Mouse (Mus musculus) limb, embryonic 13.5 days (tissue): ENCODE measurements at regions not wholly inside any gene's neighbourhood (a gene's known extent, or its start where the extent isn't known, plus 50 kb on each side); places are given as distances from the start of the nearest gene placed in this dataset.
A peak's percentile ranks its signal among the peaks of the same experiment; 100 is the strongest.
"Not testable (repeated sequence)": the region's sequence is repeated elsewhere in the genome, so short reads cannot be mapped to it uniquely, and the experiment has no call there.

ENCODE experiments used
- ATAC-seq: fragments of 200-750 bp; cut with Nextera tagmentation; 2 replicates; pipeline ENCODE4 v1.8.0; 2017; ENCODE audit warnings: low read depth, moderate number of reproducible peaks, moderate TSS enrichment; ENCODE audit not compliant: low FRiP score
- H3K27ac ChIP-seq: fragments of 300-500 bp; sonication (generic); 2 replicates; pipeline ENCODE4 v1.5.1; 2015; ENCODE audit warnings: inconsistent platforms, mild to moderate bottlenecking, moderate library complexity
- H3K27me3 ChIP-seq: fragments of 300-500 bp; sonication (generic); 2 replicates; pipeline ENCODE4 v1.6.1; 2015; ENCODE audit warnings: mild to moderate bottlenecking, inconsistent platforms
- H3K36me3 ChIP-seq: fragments of 300-500 bp; sonication (generic); 2 replicates; pipeline ENCODE4 v1.6.1; 2015; ENCODE audit warnings: inconsistent platforms, mild to moderate bottlenecking, moderate library complexity
- H3K4me1 ChIP-seq: fragments of 300-500 bp; sonication (generic); 2 replicates; pipeline ENCODE4 v1.6.1; 2015; ENCODE audit warnings: inconsistent platforms
- H3K4me2 ChIP-seq: fragments of 300-500 bp; sonication (generic); replicated peaks from 2 replicates; pipeline ENCODE4 v1.6.1; 2015; ENCODE audit warnings: inconsistent platforms, mild to moderate bottlenecking, moderate library complexity
- H3K4me3 ChIP-seq: fragments of 300-500 bp; sonication (generic); 2 replicates; pipeline ENCODE4 v1.5.1; 2015; ENCODE audit warnings: moderate library complexity, mild to moderate bottlenecking, inconsistent platforms
- H3K9ac ChIP-seq: fragments of 300-500 bp; sonication (generic); 2 replicates; pipeline ENCODE4 v1.6.1; 2015; ENCODE audit warnings: mild to moderate bottlenecking, inconsistent platforms
- H3K9me3 ChIP-seq: fragments of 300-500 bp; sonication (generic); 2 replicates; pipeline ENCODE4 v1.6.1; 2016; ENCODE audit warnings: inconsistent platforms
- WGBS: fragments of 180-500 bp; shearing (Covaris S2); methylation state at CpG from one replicate; pipeline ENCODE4 v1.1.7; 2015; 5-methylcytosine and 5-hydroxymethylcytosine counted together

DNA sequence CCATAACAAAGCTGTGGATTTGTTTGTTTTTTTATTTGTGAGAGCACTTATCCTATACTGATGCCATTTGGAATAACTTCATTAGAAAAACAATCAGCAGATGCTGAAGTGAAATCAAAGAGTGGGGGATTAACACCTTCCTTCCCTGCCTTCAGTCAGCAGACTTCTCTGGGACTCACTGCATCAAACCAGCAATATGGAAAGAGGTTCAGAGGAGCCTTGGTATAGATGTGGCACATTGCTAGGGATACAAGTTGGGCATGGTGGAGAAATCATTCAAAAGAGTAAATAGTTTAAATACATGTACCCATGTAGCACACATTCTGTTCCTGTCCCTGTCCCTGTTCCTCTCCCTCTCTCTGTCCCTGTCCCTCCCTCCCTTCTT, 364.0 kb upstream of the Rgs18 start:
- Histone ChIP-seq H3K9ac (no peak overlapping the region), H3K36me3 (no peaks in the 10 kb centered on the region), H3K4me1 (no peaks in the 10 kb centered on the region), H3K9me3 (no peaks in the 10 kb centered on the region), H3K27me3 (no peaks in the 10 kb centered on the region), H3K27ac (no peak overlapping the region), H3K4me3 (no peak overlapping the region), H3K4me2 (no peak overlapping the region)
- ATAC-seq = no peak

DNA sequence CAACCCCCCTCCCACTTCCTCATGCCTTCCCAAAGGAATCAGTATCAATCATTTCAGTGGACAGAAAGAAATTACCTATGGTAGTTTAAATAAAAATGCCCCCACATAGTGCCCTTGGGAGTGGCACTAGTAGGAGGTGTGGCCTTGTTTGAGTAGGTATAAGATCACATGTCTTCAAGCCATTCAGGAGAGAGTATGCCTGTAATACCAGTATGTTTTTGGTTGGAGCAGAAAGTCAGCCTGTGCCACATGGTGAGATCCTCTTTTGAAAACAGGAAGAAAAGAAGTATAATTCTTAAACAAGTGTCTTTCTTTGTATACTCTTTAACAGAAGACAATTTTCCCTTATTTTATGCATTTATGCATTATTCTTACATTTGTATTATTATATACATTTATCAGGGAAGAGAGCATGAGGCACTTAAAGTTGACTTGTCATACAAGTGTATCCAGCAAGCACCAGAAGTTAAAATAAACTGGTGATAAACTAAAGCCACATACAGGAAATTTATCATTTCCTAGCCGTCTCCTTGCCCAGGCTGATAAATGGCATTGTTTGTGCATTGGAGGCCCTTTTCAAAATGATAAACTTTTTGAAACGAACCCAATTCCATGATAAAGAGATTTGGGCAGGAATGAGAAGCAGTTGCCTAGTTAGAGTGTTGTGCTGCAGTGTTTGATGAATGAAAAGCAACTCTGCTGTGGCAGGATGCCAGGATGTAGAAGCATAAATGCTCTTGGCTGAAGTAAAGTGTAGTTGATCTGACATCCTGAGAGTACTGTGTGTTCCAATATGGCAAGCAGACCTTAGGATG, 363.4 kb upstream of the Rgs18 start:
- 45% methylated on average over 2 of the region's 2 CpGs for WGBS
- ATAC-seq = no peak
- H3K27me3 ChIP-seq = no peaks in the 10 kb centered on the region
- no peaks in the 10 kb centered on the region for H3K4me1 ChIP-seq
- H3K9me3 ChIP-seq = no peaks in the 10 kb centered on the region
- no peak overlapping the region for H3K27ac ChIP-seq
- no peak overlapping the region for H3K4me3 ChIP-seq
- no peaks in the 10 kb centered on the region for H3K36me3 ChIP-seq
- no peak overlapping the region for H3K4me2 ChIP-seq
- no peak overlapping the region for H3K9ac ChIP-seq

GRCm38 (mm10) chr1:145131020-145131419, 355.8 kb upstream of the Rgs18 start:
- H3K4me2 ChIP-seq = no peak overlapping the region
- no peak overlapping the region for H3K4me3 ChIP-seq
- WGBS = 73% methylated on average over 1 of the region's 1 CpGs
- no peaks in the 10 kb centered on the region for H3K36me3 ChIP-seq
- no peak overlapping the region for H3K27ac ChIP-seq
- ATAC-seq = no peak
- H3K9me3 ChIP-seq = no peaks in the 10 kb centered on the region
- H3K9ac ChIP-seq = no peak overlapping the region
- H3K27me3 ChIP-seq = no peaks in the 10 kb centered on the region
- H3K4me1 ChIP-seq = no peaks in the 10 kb centered on the region

DNA sequence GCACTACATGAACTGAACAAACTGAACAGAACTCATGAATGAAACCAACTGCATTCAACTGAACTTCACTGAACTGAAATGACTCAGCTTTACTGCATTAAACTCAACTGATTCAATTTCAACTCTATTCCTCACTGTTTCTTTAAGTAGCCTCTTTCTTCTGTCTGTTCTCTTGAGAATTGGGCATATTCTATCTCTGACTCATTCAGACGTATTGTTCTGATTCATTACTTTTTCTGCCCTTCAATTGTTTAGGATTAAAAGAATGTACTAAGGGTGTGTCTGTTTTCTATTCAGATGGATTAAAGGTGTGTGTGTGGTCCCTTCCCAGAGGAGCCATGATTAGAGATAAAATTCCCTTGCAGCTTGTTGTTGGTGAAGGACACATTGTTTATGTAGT, 337.9 kb upstream of the Rgs18 start:
- ATAC-seq = no peak
- Histone ChIP-seq H3K4me2 (no peak overlapping the region), H3K9me3 (no peaks in the 10 kb centered on the region; the same call in 1 of the 2 replicates), H3K4me3 (no peak overlapping the region), H3K27me3 (no peaks in the 10 kb centered on the region), H3K27ac (no peak overlapping the region), H3K9ac (no peak overlapping the region), H3K4me1 (no peaks in the 10 kb centered on the region), H3K36me3 (no peaks in the 10 kb centered on the region)
- WGBS = 74% methylated on average over 1 of the region's 1 CpGs

DNA sequence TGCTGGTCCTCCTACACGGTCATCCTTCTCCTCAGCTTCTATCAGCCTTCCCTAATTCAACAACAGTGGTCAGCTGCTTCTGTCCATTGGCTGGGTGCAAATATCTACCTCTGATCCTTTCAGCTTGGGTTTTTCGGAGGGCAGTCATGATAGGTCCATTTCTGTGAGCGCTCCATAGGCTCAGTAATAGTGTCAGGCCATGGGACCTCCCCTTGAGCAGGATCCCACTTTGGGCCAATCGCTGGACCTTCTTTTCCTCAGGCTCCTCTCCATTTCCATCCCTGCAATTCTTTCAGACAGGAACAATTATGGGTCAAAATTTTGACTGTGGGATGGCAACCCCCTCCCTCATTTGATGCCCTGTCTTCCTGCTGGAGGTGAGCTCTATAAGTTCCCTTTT, 331.5 kb upstream of the Rgs18 start:
- not testable (repeated sequence) for H3K4me3 ChIP-seq, H3K4me1 ChIP-seq, H3K36me3 ChIP-seq, H3K27me3 ChIP-seq, H3K9ac ChIP-seq, ATAC-seq, H3K9me3 ChIP-seq, H3K27ac ChIP-seq, H3K4me2 ChIP-seq
- WGBS = 91% methylated on average over 4 of the region's 4 CpGs

DNA sequence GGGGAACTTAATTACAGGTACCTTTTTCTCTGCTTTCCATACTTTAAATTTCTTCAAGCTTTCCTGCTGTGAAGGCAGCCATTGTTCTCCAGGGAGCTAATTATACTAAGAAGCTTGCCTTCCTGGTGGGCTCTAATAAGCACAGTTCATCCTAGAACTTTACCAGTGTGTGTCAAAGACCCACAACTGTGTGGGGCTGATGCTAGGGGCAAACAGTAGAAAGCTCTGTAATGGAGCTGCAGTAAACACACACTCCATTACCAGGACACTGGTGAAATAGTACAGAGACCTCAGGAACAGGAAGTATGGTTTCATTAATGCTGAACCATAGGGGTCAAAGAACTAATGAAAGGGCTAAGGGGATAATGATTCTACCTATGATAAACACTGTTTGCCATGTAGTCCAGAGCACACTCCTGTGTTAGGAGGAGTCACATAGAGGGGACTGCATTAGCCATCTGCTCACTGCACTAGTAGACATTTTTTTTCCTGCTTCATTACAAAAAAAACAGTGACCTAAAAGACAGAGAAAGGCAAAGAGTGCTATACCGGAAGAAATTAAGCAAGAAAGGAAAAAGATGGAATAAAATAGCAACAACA, 290.1 kb upstream of the Rgs18 start:
- H3K4me2 ChIP-seq = no peak overlapping the region
- H3K4me1 ChIP-seq = no peaks in the 10 kb centered on the region
- WGBS = 49% methylated on average over 1 of the region's 1 CpGs
- ATAC-seq = 0 out of 2 replicates have a peak, but pooled peaks have one; percentile 19
- no peak overlapping the region for H3K27ac ChIP-seq
- no peak overlapping the region for H3K4me3 ChIP-seq
- H3K27me3 ChIP-seq = no peaks in the 10 kb centered on the region
- no peaks in the 10 kb centered on the region for H3K9me3 ChIP-seq
- no peaks in the 10 kb centered on the region for H3K36me3 ChIP-seq
- H3K9ac ChIP-seq = no peak overlapping the region

- Histone ChIP-seq H3K9me3 (no peaks in the 10 kb centered on the region), H3K27ac (no peak overlapping the region), H3K4me1 (no peaks in the 10 kb centered on the region), H3K9ac (no peak overlapping the region), H3K4me2 (no peak overlapping the region), H3K27me3 (no peaks in the 10 kb centered on the region), H3K36me3 (no peaks in the 10 kb centered on the region), H3K4me3 (no peak overlapping the region)
- 79% methylated on average over 3 of the region's 3 CpGs for WGBS
- ATAC-seq = no peak
Observed at GRCm38 (mm10) chr1:145064384-145064783, 289.1 kb upstream of the Rgs18 start.

DNA sequence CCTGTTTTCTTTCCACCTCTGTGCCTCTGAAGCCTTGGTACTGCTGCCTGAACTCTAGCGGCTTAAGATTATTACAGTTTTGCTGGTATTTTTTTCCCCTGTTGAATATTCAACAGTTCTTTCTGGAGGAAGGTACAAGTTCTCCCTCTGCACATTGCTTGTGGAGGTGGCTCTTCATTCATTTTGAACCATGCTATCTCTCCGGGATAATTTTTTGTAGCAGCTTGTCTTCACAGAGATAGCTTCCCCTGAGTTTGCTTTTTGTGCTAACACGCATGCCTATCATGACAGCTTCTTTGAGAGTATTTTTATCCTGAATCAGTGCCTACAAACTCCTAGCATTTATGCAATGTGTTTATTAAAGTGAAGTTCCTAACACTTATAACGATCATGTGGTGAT, 240.4 kb upstream of the Rgs18 start:
- no peak for ATAC-seq
- no peak overlapping the region for H3K9ac ChIP-seq
- WGBS = 87% methylated on average over 4 of the region's 4 CpGs

DNA sequence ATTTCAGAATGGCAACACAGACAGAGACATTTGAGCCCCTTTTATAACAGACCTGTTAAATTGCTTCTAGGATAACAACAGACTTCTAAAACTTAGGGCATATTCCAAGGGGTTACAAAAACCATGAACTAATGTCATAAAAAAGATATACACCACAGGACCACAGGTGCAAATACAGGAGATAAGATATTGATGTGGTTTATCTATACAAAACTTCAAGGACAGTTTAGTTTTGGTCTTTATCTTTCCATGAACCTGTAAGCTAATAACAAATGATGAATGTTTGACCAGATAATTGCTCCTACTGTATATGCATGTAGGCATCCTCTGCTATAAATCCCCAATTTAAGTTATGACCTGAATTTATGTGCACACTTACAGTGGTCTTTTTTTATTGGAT, 235.6 kb upstream of the Rgs18 start:
- no peak for ATAC-seq
- H3K9me3 ChIP-seq = no peaks in the 10 kb centered on the region
- H3K4me1 ChIP-seq = no peaks in the 10 kb centered on the region
- no peak overlapping the region for H3K27ac ChIP-seq
- H3K9ac ChIP-seq = no peak overlapping the region
- H3K4me3 ChIP-seq = no peak overlapping the region
- no peaks in the 10 kb centered on the region for H3K27me3 ChIP-seq
- no peaks in the 10 kb centered on the region for H3K36me3 ChIP-seq
- no peak overlapping the region for H3K4me2 ChIP-seq

More for the DNA sequence above, 240.4 kb upstream of the Rgs18 start:
- Histone ChIP-seq H3K4me2 (no peak overlapping the region), H3K4me3 (no peak overlapping the region), H3K27me3 (no peaks in the 10 kb centered on the region), H3K9me3 (no peaks in the 10 kb centered on the region), H3K4me1 (no peaks in the 10 kb centered on the region), H3K27ac (no peak overlapping the region), H3K36me3 (no peaks in the 10 kb centered on the region)

DNA sequence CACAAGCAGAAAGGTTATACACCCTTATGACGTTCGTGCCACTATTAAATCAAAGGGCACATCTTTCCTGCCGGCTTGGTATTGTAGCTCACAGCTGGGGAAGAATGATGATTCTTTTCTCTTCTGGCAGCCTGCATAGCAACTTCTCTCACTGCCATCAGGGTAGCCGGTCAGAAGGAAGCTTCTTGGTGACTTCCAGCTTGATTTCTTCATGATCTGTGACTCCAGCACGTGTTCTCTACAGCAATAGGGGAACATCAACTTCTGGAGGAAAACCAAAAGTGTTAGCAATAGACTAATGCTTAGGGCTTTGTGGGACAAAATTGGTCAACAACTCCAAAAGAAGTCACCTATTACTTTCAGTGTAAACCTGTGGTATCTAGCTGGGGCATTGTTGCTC, 202.9 kb upstream of the Rgs18 start:
- no peaks in the 10 kb centered on the region for H3K4me1 ChIP-seq
- no peak overlapping the region for H3K4me2 ChIP-seq
- no peak overlapping the region for H3K4me3 ChIP-seq
- no peaks in the 10 kb centered on the region for H3K27me3 ChIP-seq
- WGBS = 76% methylated on average over 5 of the region's 5 CpGs
- H3K9ac ChIP-seq = no peak overlapping the region
- H3K9me3 ChIP-seq = no peaks in the 10 kb centered on the region
- ATAC-seq = no peak
- H3K27ac ChIP-seq = no peak overlapping the region
- H3K36me3 ChIP-seq = no peaks in the 10 kb centered on the region

DNA sequence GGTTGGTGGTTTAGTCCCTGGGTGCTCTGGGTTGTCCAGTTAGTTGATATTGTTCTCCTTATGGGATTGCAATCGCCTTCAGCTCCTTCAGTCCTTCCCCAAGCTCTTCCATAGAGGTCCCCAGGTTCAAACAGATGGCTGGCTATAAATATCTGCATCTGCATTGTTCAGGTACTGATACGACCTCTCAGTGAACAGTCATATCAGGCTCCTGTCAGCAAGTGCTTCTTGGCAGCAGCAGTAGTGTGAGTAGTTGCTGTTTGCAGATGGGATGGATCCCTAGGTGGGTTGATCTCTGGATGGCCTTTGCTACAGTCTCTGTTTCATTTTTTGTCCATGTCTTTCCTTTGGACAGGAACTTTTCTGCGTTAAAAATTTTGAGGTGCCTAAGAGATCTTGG, 190.5 kb upstream of the Rgs18 start:
- Histone ChIP-seq H3K27ac (no peak overlapping the region), H3K4me1 (no peaks in the 10 kb centered on the region), H3K9ac (no peak overlapping the region), H3K4me2 (no peak overlapping the region), H3K9me3 (no peaks in the 10 kb centered on the region), H3K27me3 (no peaks in the 10 kb centered on the region), H3K36me3 (no peaks in the 10 kb centered on the region), H3K4me3 (no peak overlapping the region)
- 79% methylated on average over 3 of the region's 3 CpGs for WGBS
- no peak for ATAC-seq

- Histone ChIP-seq H3K27me3 (no peaks in the 10 kb centered on the region), H3K4me3 (no peak overlapping the region), H3K4me2 (no peak overlapping the region), H3K4me1 (no peaks in the 10 kb centered on the region), H3K9ac (no peak overlapping the region), H3K9me3 (no peaks in the 10 kb centered on the region), H3K36me3 (no peaks in the 10 kb centered on the region), H3K27ac (no peak overlapping the region)
- 78% methylated on average over 3 of the region's 3 CpGs for WGBS
- no peak for ATAC-seq
Observed at GRCm38 (mm10) chr1:144939006-144939405, 163.8 kb upstream of the Rgs18 start.

DNA sequence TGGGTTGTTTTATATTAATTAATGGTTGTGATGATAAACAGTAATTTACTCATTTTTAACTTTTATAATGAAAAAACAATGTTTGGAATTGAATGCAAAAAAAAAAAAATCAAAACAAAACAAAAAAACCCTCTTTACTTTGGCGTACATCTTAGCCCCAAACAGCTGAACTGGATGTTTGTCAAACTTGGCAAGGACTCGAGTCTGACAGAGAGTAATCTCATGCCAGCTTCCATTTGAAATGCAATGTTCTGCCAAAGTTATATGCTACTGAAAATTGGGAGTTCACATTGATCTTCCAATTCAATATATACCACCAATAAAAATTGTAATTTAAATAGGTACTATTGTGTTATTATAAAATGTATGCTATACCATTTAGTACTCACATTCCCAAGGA, 150.9 kb upstream of the Rgs18 start:
- Histone ChIP-seq H3K4me2 (no peak overlapping the region), H3K27me3 (no peaks in the 10 kb centered on the region), H3K4me3 (no peak overlapping the region), H3K27ac (no peak overlapping the region), H3K4me1 (no peaks in the 10 kb centered on the region), H3K36me3 (no peaks in the 10 kb centered on the region), H3K9me3 (0 out of 2 replicates have a peak, but pooled peaks cover 6% of the 10 kb centered on the region), H3K9ac (no peak overlapping the region)
- 85% methylated on average over 2 of the region's 2 CpGs for WGBS
- ATAC-seq = no peak
